Mouse (Mus musculus) C2C12 (cell line): ENCODE data around the gene Oit3.

Source experiments
- CEBPB ChIP-seq: IDR thresholded peaks from one replicate; pipeline ENCODE4 v1.6.1; 2011; ENCODE audit warnings: low read depth, mild to moderate bottlenecking, control low read depth, moderate library complexity
- CTCF ChIP-seq: IDR thresholded peaks from one replicate; pipeline ENCODE4 v1.5.1; 2011; ENCODE audit not compliant: control insufficient read depth, insufficient read depth, insufficient read length
- FOSL1 ChIP-seq: IDR thresholded peaks from one replicate; pipeline ENCODE4 v1.8.0; 2011; ENCODE audit warnings: mild to moderate bottlenecking, low read length; ENCODE audit not compliant: poor library complexity, insufficient read depth, severe bottlenecking
- MAX ChIP-seq: IDR thresholded peaks from one replicate; pipeline ENCODE4 v1.6.1; 2011; ENCODE audit warnings: mild to moderate bottlenecking, control low read depth
- MYOD1 ChIP-seq: IDR thresholded peaks from one replicate; pipeline ENCODE4 v1.6.1; 2011; ENCODE audit warnings: low read depth; ENCODE audit not compliant: control insufficient read depth, insufficient read length
- USF1 ChIP-seq: IDR thresholded peaks from one replicate; pipeline ENCODE4 v1.6.1; 2011; ENCODE audit warnings: low read depth, mild to moderate bottlenecking, control low read depth, moderate library complexity

DNA sequence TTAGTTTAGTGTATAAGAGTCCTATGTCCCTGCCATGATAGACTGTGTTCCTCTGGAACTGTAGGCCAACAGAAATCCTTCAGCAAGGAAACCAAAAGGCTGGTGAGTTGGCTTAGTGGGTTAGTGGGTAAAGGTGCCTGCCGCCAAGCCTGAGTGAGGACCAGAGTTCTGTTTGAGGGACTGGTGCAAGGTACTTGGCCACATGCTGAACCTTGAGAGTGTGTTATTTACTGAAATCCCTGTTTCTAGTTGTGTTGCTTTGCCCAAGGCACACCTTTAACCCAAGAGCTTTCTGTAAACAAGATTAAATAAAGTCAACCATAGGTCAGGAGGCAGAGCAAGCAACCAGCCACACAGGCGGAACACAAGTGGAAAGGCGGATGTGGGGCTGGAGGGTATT lies 24.0 kb upstream of the Oit3 start:
- no peak for TF ChIP-seq CTCF
- TF ChIP-seq FOSL1 = no peak
- no peak for TF ChIP-seq MAX
- no peak for TF ChIP-seq MYOD1
- no peak for TF ChIP-seq CEBPB
- TF ChIP-seq USF1 = no peak
